Mouse (Mus musculus): ENCODE results near the gene Fam78a. TPM values are rescaled to one million over a fixed set of nuclear protein-coding genes. Genes with fewer than 3 reads are reported as not detected.
"Not testable (repeated sequence)": the region's sequence is repeated elsewhere in the genome, so short reads cannot be mapped to it uniquely, and the experiment has no call there.

Fam78a gene
- total RNA-seq, 2 experiments from 2014 or later, result 1.2 to 2.3 TPM

DNA sequence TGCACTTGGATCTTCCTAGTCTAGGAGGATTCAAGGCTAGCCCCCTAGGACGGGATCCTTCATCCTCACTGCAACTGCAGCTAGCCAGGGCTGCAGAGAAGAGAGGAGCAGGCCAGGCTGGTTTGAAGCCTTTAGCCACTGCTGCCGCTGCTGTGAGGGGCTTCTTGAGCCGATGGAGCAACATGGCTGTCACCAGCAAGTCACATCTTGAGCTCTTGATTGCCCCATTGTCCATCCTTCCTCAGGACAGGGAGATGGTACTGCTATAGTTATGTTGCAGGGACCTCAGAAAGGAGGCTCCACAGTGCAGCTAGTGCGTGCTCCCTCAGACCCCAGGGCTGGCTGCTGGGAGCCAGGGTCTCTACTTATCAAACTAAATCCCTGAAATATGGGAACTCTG is 26.9 kb downstream of the Fam78a start:
- DNase-seq (ENCODE audit: extremely low spot score in 1 of 2, low spot score in 2 of 2), result no peak

GRCm38 (mm10) chr2:32057360-32057759 is 27.3 kb downstream of the Fam78a start:
- intact Hi-C loops (cut with DNase I), result loop anchor here (5.0 kb wide), 1 partner anchor 75 kb away; no protein-coding TSS in a partner anchor
- DNase-seq (ENCODE audit: extremely low spot score in 1 of 2, low spot score in 2 of 2), result no peak

More for the DNA sequence above, 26.9 kb downstream of the Fam78a start:
- intact Hi-C loops (cut with DNase I), result loop anchor here (5.0 kb wide), 1 partner anchor 75 kb away; no protein-coding TSS in a partner anchor

DNA sequence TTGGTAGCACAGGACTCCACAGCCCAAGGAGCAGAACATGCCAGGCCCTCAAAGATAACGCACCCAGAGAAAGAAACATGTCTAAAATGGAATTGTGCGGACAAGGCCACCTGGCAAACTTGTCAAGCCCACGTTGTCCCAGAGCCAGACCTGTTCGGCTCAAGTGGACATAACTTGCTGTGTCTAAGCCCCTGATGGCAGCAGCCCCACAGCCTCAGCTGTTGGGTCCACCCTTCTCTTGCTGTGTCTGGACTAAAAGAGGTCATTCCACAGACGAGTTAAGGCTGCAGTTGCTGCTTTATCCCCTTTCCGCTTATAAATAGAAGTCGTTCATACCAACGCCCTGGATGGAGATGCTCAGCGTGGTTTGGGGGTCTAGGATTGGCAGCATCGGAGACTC is 28.1 kb downstream of the Fam78a start:
- intact Hi-C loops (cut with DNase I), result loop anchor here (5.0 kb wide), 1 partner anchor 76 kb away; no protein-coding TSS in a partner anchor
- no peak for DNase-seq (ENCODE audit: extremely low spot score in 1 of 2, low spot score in 2 of 2)

DNA sequence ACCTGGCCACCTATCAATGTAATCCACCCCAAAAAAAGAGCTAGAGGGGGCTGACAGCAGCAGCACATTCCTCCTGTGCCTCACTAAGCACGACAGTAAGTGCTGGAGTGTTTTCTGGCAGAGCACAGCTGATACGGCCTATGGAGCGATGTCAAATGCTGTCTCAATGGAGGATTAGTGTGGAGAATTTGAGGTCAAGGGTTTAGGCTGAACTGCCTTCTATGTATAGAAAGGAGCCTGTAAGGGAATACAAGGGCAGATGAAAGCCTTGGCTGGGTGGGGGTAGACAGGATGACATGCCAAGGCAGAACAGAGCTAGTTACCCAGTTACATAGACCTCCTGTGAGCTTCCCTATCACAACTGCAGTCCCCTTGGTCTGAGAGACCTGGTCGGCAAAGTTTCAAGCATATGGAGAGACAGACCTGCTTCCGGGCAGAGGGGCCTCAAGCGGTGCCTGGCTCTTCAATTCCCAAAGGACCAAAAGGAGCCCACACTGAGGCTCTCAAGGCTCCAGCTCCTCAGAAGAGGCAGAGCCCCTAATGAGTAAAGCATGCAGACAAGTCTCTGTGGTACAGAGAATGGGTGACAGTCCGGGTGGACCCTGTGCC is 29.2 kb downstream of the Fam78a start:
- DNase-seq (ENCODE audit: extremely low spot score in 1 of 2, low spot score in 2 of 2), result no peak

DNA sequence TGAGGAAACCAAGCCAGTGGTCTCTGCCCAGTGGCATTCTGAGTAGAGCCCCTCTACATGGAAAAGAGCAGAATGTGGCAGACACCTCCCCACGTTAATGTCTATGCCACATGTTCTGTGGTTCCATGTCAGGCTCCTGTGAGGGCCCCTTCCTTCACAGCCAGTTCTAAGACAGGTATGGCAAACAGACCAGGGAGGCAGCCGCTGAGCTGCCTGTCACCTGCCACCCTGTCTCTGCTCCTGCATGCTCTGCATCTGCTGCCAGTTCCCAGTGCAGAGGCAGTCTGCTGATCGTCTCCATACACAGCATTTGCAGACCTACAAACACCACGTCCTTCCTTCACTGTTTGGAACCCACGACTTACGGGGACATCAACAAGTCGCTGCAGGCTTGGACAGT is 32.2 kb downstream of the Fam78a start:
- intact Hi-C loops (cut with DNase I), result no loop called here
- DNase-seq (ENCODE audit: extremely low spot score in 1 of 2, low spot score in 2 of 2), result no peak

More for the DNA sequence above, 29.2 kb downstream of the Fam78a start:
- intact Hi-C loops (cut with DNase I), result loop anchor here (5.0 kb wide), 1 partner anchor 77 kb away; no protein-coding TSS in a partner anchor

- no peak for DNase-seq (ENCODE audit: extremely low spot score in 1 of 2, low spot score in 2 of 2)
- intact Hi-C loops (cut with DNase I), result no loop called here
Observed at GRCm38 (mm10) chr2:32051791-32052190, 32.9 kb downstream of the Fam78a start.

GRCm38 (mm10) chr2:32047323-32047722 is 37.3 kb downstream of the Fam78a start:
- intact Hi-C loops (cut with DNase I), result no loop called here
- DNase-seq (ENCODE audit: extremely low spot score in 1 of 2, low spot score in 2 of 2), result no peak

- no peak for DNase-seq (ENCODE audit: extremely low spot score in 1 of 2, low spot score in 2 of 2)
- intact Hi-C loops (cut with DNase I), result no loop called here
Observed at GRCm38 (mm10) chr2:32046009-32046408, 38.6 kb downstream of the Fam78a start.

DNA sequence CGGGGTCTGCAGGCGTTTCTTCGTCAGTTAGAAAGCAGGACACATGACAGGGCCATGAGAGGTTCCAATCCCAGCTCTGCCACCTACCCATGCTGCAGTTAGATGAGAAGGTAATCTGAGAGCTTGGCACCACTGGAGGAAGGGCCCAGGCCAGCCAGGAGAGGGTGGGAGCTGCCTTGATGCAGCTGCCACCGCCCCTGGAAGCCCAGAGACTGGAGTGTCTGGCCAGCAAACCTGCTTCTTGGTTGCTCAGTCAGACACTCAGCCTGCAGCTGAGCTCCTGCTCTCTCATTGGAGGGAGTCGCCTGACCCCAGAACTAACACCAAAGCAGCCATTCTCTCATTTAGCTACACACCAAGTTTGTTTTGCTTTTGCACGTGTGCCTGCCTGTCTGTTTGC is 39.3 kb downstream of the Fam78a start:
- no peak for DNase-seq (ENCODE audit: extremely low spot score in 1 of 2, low spot score in 2 of 2)
- intact Hi-C loops (cut with DNase I), result no loop called here

GRCm38 (mm10) chr2:32043836-32044235 is 40.8 kb downstream of the Fam78a start:
- intact Hi-C loops (cut with DNase I), result loop anchor here (5.0 kb wide), 1 partner anchor 88 kb away; no protein-coding TSS in a partner anchor
- no peak for DNase-seq (ENCODE audit: extremely low spot score in 1 of 2, low spot score in 2 of 2)

- intact Hi-C loops (cut with DNase I), result loop anchor here (5.0 kb wide), 1 partner anchor 91 kb away; no protein-coding TSS in a partner anchor
- no peak for DNase-seq (ENCODE audit: extremely low spot score in 1 of 2, low spot score in 2 of 2)
Observed at GRCm38 (mm10) chr2:32041087-32041486, 43.6 kb downstream of the Fam78a start.

DNA sequence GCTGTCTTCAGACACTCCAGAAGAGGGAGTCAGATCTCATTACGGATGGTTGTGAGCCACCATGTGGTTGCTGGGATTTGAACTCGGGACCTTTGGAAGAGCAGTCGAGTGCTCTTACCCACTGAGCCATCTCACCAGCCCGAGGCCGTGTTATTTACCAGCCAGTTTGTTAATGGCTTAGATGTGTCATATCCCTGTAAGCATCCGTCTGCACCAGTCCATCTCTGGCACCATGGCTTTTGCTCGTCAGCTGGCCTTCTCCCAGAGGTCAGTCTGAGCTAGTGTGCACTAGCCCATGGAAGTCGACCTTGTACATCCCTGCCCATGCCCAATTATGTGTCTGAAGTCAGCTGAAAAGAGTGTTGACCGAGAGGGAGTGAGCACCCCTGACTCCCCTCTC is 44.0 kb downstream of the Fam78a start:
- intact Hi-C loops (cut with DNase I), result loop anchor here (5.0 kb wide), 1 partner anchor 92 kb away; no protein-coding TSS in a partner anchor

GRCm38 (mm10) chr2:32038661-32039081 is 46.0 kb downstream of the Fam78a start:
- intact Hi-C loops (cut with DNase I), result loop anchor here (10.0 kb wide), 1 partner anchor 176 kb away; no protein-coding TSS in a partner anchor
- peak in 1 of 2 experiments; percentile 11 for DNase-seq (ENCODE audit: extremely low spot score in 1 of 2, low spot score in 2 of 2)

More for the DNA sequence above, 44.0 kb downstream of the Fam78a start:
- DNase-seq (ENCODE audit: extremely low spot score in 1 of 2, low spot score in 2 of 2), result not testable (repeated sequence)

GRCm38 (mm10) chr2:32037279-32037858 is 47.3 kb downstream of the Fam78a start:
- intact Hi-C loops (cut with DNase I), result loop anchor here (10.0 kb wide), 1 partner anchor 177 kb away; no protein-coding TSS in a partner anchor

DNA sequence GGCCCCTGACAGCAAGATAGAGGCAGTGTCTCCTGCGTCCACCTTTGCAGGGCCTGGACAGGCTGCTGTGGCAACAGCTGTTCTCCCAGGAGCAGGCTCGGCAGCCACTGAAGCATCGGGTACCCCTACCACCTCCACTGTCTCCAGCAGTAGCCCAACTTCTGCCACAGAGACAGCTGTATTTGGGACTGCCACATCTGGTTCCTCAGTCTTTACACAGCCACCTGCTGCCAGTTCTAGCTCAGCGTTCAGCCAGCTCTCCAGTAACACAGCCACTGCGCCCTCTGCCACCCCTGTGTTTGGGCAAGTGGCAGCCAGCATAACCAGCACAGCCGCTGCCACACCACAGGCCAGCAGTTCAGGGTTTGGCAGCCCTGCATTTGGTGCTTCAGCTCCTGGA is 50.5 kb downstream of the Fam78a start:
- no peak for DNase-seq (ENCODE audit: extremely low spot score in 1 of 2, low spot score in 2 of 2)
- intact Hi-C loops (cut with DNase I), result loop anchor here (10.0 kb wide), 1 partner anchor 181 kb away; no protein-coding TSS in a partner anchor

More at GRCm38 (mm10) chr2:32037279-32037858, 47.3 kb downstream of the Fam78a start:
- DNase-seq (ENCODE audit: extremely low spot score in 1 of 2, low spot score in 2 of 2), result no peak

DNA sequence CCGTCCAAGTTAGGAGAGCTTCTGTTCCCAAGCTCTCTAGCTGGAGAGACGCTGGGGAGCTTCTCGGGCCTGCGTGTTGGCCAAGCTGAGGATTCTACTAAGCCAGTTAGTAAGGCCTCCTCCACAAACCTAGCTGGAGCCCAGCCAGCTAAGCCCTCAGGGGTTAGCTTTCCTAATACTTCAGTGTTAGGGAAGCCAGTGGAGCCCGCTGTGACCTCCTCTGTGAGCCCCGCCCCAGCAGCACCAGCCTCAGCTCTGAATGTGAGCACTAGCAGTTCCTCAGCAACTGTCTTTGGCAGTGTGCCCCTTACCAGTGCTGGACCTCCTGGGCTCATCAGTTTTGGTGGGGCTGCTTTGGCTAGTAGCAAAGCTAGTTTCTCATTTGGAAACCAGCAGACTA is 51.2 kb downstream of the Fam78a start:
- intact Hi-C loops (cut with DNase I), result loop anchor here (10.0 kb wide), 1 partner anchor 181 kb away; no protein-coding TSS in a partner anchor
- DNase-seq (ENCODE audit: extremely low spot score in 1 of 2, low spot score in 2 of 2), result peak in 1 of 2 experiments; percentile 73

DNA sequence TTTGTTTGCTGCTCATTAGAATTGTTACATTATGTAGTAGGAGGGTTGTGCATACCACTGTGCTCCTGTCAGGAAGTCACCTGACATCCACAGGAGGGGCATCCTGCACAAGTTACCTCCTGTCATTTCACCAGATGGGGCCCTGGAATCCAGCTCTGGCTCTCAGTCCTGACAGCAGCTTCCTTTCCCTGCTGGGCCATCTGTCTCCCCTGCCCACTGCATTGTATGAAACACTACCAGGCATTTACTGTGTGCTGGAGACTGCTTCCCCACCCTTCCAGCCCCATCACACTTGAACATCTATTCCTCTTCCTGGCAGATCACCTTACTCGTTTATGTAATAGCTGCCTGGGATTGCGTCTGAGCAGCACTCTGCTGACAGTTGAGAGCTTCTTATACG is 55.0 kb downstream of the Fam78a start:
- intact Hi-C loops (cut with DNase I), result loop anchor here (10.0 kb wide), 1 partner anchor 185 kb away; no protein-coding TSS in a partner anchor
- DNase-seq (ENCODE audit: extremely low spot score in 1 of 2, low spot score in 2 of 2), result peak in 1 of 2 experiments; percentile 54

DNA sequence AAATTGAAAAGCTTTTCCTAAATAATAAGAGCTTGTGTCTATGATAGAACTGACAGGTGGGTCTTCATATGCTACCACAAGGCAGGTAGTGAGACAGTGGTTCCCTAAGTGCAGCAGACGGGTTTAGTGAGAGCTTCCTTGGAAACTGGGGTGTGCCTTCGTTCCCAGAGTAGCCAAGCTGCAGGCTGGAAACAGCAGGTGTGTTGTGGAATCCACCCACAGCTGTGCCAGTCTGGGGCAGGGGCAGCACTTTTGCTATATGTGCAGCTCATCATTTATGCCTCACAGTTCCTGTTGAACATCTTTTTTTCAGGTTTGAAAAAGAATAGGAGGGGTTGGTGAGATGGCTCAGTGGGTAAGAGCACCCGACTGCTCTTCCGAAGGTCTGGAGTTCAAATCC is 60.3 kb downstream of the Fam78a start:
- DNase-seq (ENCODE audit: extremely low spot score in 1 of 2, low spot score in 2 of 2), result no peak
- intact Hi-C loops (cut with DNase I), result loop anchor here (5.0 kb wide), 1 partner anchor 37 kb away; no protein-coding TSS in a partner anchor

- intact Hi-C loops (cut with DNase I), result loop anchor here (5.0 kb wide), 1 partner anchor 33 kb away; no protein-coding TSS in a partner anchor
- DNase-seq (ENCODE audit: extremely low spot score in 1 of 2, low spot score in 2 of 2), result no peak
Observed at GRCm38 (mm10) chr2:32020229-32020628, 64.4 kb downstream of the Fam78a start.
